Mouse (Mus musculus) cerebellum, postnatal 14 days (tissue): ENCODE measurements at regions not wholly inside any gene's neighbourhood (a gene's known extent, or its start where the extent isn't known, plus 50 kb on each side); places are given as distances from the start of the nearest gene placed in this dataset.

Source experiments
- DNase-seq, 2 experiments: peaks; one replicate each; pipeline ENCODE4 v3.0.0; 2021; ENCODE audit warnings: mixed read lengths in 2 of 2

GRCm38 (mm10) chr11:38034526-38035286 is 798.9 kb upstream of the Tenm2 start:
- DNase-seq = no peak

DNA sequence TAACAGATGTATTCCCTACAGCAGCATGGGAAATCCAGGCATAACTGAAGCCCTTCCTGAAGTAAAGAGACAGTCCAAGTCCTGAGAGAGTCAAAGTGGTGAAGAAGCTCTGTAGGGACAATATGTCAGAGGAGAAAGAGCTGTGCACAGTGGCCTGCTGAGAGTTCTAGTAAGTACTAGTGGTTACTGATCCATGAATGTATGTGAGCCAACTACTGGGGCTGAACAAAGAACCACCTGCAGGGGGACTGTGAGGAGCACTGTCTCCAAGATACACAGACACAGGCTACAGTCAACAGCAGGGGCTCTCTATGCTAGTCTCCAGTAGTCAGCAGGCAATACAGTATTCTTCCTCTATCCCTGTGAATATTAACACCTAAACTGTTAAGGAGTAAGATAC is 785.9 kb upstream of the Tenm2 start:
- DNase-seq = peak in 1 of 2 experiments; percentile 23

GRCm38 (mm10) chr11:37978131-37978530 is 742.4 kb upstream of the Tenm2 start:
- DNase-seq = peak; percentile 60 to 62

DNA sequence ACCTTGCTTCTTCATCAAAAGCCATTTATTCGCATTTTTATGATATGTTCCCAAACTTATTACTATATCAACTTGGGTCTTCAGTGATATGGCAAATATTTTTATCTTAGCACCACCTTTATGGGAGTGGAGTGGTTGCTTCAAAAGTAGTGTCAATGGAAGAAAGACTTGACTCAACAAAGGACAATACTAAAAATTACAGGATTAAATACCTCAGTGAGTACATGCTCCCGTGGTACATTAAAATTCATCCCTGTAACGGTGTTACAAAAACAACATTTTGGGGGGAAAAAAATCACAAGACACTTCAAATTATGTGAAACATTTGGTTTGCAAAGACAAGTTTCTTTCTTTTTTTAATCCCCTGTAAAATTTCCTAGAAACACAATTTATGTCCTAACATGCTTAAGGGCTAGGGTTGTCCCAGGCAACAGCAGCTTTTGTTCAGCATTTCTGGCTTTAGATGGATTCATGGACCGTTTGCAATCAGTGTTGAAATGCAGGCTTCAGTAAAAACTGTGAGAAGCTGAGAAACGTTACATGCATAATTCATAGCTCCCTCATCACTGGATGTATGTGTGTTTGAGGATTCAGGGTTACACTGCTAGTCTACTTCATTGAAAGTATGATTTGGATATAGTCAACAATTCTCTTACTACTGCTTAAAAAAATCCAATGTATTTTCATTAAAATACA is 700.8 kb upstream of the Tenm2 start:
- no peak for DNase-seq

DNA sequence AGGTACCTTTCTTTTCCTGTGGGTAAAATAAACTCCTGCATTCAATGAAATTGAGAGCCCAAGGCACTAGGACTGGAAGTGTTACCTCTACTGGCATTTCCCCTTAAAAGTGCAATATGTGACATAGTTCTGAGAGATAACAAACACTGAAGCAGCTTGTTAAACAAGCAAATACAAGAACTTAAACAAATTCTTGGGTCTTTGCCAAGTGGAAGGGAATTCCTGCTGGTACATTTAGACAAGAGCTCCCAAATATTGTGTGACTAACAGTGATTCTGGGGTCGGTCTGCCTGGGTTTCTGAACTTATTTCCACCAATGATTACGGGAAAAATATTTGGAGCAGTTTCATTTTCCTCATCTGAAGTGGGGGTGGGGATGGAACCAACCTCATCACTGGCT is 677.4 kb upstream of the Tenm2 start:
- no peak for DNase-seq

DNA sequence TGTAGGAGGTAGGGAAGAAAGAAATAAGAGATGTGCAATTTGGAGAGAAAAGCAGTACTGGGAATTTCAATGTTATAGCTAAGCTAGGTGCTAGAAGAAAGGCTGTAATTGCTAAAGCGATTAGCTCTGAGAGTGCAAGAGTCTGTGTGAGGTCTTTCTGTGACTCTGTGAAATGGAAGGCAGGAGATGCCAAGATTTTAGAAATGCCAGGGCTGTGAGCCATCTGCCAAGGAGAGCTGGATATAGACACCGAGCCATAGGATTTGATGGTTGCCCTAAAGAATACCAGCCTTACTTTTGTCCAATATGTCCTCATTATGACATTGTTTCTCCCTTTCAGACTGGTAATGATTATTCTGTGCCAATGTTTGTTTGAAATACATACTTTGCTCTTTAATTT is 669.2 kb upstream of the Tenm2 start:
- peak; percentile 62 to 75 for DNase-seq

GRCm38 (mm10) chr11:37897713-37898112 is 661.9 kb upstream of the Tenm2 start:
- no peak for DNase-seq

DNA sequence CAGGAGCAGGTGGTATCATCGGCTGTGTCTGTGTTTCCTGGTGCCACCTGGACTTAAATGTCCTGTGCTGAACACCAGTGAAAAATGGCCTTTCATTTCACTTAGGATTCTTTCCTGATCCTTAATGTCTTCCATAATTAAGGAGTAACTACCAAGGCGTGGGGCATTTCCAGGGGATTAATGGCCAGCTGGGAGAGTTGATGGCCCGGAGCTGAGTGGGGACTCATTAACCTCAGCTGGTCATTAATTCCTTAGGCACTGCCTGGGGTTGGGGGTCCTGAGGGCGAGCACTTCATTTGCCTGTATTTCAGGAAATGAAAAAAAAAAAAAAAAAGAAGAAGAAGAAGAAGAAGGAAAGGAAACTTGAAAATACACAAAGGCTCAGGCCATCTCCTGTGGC is 647.0 kb upstream of the Tenm2 start:
- DNase-seq = no peak

DNA sequence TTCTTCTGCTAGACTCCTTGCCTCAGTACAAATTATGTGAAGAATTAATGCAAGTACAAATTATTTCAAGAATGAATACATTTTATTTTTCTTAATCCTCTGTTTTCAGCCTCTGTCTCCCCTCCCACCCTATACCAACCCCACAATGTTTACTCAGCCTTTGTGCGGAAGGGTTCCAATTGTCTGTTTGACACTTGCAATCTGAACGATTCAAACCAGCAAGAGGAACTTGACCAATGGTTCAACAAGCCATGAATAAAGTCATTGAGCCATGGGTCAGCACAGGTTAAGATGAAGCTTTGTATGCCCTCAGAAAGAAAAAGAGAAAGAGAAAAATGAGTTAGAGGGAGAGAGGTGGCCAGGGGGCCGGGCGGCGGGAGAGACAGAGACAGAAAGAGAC is 601.5 kb upstream of the Tenm2 start:
- DNase-seq = no peak

DNA sequence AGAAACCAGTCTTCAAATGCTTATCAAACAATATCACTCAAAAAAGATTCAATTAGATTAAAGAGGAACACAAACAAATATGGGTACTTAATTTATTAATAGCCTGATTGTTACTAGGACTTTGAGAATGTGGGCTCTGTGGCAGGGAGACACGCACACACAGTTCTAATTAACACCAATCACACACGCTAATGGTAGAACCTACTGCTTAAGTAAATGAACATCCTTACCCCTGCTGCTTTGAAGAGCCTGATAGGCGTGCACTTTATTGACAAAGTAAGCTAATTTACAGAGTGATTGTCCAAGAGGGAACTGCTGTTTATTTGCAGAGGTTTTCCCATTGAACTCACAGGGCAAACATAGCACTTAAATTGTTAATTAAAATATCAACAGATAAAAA is 595.2 kb upstream of the Tenm2 start:
- no peak for DNase-seq

- no peak for DNase-seq
These were observed 571.0 kb upstream of the Tenm2 start for GRCm38 (mm10) chr11:37806761-37807160.

DNA sequence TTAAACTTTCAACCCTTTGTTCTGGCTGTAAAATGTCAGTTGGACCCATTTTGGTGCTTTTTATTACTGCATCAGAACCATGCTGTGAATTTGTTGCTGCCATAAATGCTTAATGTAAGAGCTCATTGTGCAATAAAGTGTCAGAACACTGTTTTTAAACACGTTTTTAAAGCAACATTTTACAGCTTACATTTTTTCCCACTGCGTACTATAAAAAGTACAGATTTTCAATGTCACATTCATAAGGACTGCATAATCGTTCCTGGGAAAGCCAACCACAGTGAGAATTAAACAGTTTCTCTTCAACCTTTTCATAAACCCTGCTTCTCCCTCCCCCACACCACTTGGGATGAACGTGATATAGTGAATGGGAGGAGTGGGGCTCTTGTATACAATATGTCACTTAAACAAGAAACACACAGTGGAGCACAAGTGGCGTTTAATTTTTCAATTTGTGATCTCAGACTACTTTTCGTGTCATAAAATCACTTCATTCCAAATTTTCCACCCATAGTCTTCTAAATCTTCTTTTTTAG is 563.1 kb upstream of the Tenm2 start:
- no peak for DNase-seq

- DNase-seq = no peak
These were observed 536.8 kb upstream of the Tenm2 start for GRCm38 (mm10) chr11:37772481-37773089.

- DNase-seq = no peak
These were observed 535.1 kb upstream of the Tenm2 start for GRCm38 (mm10) chr11:37770881-37771280.

- DNase-seq = peak; percentile 48 to 63
These were observed 532.4 kb upstream of the Tenm2 start for GRCm38 (mm10) chr11:37768121-37768520.

DNA sequence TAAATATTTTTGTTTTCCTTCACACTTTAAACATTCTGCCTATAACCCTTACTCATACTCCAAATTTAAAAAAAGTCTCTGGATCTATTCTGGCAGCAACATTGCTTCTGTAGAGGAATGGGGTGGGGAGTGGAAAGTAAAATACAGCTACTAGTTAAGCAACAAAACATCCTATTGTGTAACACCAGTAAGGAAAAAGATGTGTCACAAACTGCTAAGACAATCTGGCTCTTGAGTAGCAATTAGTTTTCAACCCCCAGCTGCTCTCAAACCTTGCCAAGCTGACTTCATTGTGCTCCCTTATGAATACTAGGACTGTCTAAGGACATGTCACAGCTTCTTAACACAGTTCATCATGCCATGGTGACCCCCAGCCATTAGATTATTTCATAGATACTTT is 500.2 kb upstream of the Tenm2 start:
- DNase-seq = no peak

DNA sequence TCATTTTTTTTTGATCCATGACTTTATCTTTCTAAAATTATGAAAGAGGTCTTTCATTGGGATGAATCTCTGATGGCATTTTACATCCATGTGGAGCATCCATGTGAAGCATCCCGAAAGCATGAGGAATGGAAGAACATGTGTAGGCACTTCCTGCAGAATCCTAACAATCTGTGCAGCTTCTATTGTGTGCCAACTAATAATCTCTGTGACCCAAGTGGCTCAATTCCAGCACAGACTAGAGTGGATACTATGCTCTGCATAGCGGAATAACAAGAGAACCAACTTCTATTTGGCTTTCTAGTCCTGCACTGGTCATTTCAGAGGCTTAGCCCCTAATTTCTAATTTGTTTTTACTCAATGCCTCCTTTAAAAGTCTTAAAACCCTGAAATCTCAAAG is 499.7 kb upstream of the Tenm2 start:
- DNase-seq = peak; percentile 19 to 44

GRCm38 (mm10) chr11:37696981-37697380 is 461.2 kb upstream of the Tenm2 start:
- peak; percentile 32 to 42 for DNase-seq

GRCm38 (mm10) chr11:37678484-37679193 is 442.9 kb upstream of the Tenm2 start:
- no peak for DNase-seq

DNA sequence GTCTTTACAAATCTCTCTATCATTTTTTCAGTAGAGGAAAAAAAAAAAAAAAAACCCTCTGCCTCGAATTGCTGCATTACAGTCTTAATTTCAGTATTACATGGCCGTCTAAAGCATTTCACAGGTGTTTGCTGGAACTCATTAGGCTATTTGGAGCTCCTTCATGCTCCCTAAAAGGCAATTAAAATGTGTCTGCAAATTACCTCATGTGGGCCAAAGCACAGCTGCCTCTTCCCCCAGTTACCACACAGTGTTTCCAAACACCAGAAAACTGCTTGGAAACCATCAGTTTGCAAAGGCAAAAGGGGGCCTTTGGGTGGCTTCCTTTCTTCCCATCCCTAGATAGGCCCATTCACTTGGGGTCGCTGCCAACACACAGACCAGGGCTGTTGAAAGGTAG is 435.6 kb upstream of the Tenm2 start:
- DNase-seq = peak in 1 of 2 experiments; percentile 1

- no peak for DNase-seq
These were observed 431.2 kb upstream of the Tenm2 start for GRCm38 (mm10) chr11:37666925-37667324.

DNA sequence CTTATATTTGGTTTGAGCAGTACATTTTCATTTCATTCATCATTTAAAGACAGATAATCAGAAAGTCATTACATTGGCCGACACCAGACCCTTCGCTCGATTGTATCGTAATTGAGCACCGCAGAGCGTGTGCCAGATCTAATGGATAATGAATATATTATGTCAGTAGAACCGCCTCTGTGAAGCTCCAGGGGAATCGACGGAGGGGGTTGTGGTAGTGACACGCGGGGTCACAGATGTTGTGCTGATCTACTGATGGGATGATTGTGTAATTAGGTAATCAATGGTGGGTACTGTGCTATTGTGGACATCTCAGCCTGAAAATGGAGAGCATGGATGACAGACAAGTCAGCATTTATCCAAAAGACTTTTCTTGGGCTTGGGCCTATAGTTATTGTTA is 414.3 kb upstream of the Tenm2 start:
- no peak for DNase-seq

- DNase-seq = no peak
These were observed 387.5 kb upstream of the Tenm2 start for GRCm38 (mm10) chr11:37623290-37623689.
